Mouse (Mus musculus): ENCODE results near the gene Zfp709.
"Not testable (repeated sequence)": the region's sequence is repeated elsewhere in the genome, so short reads cannot be mapped to it uniquely, and the experiment has no call there.

- TF ChIP-seq POLR2A (IDR thresholded peaks at IDR 0.05; ENCODE audit: control insufficient read depth in 1 of 2, insufficient read depth in 1 of 2, low read depth in 1 of 2, low read length in 2 of 2, poor library complexity in 1 of 2); CTCF (IDR thresholded peaks at IDR 0.05 in 2 of 3, conservative IDR thresholded peaks at IDR 0.05 in 1 of 3; ENCODE audit: control insufficient read depth in 1 of 3, insufficient read depth in 1 of 3, low read depth in 2 of 3, low read length in 3 of 3, poor library complexity in 1 of 3, severe bottlenecking in 1 of 3); POLR2AphosphoS2 (IDR thresholded peaks at IDR 0.05; ENCODE audit: low read length): not testable (repeated sequence)
These were observed 30.8 kb upstream of the Zfp709 start for GRCm38 (mm10) chr8:71851014-71851413.

All from MEL (cell line).